Mouse (Mus musculus) layer of hippocampus, adult 11-12 months (tissue): Measurements from ENCODE around the gene Pxmp2.

ENCODE experiments used
- DNase-seq: peaks from one replicate; pipeline ENCODE4 v3.0.0; 2022; ENCODE audit warnings: low spot score

Gene Pxmp2

GRCm38 (mm10) chr5:110230780-110231461 is 55.1 kb downstream of the Pxmp2 start, which contains the start of gene Ankle2:
Gene Ankle2 (plus strand): TSS chr5:110231004.
- DNase-seq, result peak; percentile 91

GRCm38 (mm10) chr5:110230401-110230779 is 55.6 kb downstream of the Pxmp2 start:
- DNase-seq, result no peak

GRCm38 (mm10) chr5:110227336-110227883 is 58.6 kb downstream of the Pxmp2 start:
- DNase-seq, result no peak

- DNase-seq, result no peak
Measured at GRCm38 (mm10) chr5:110225056-110225455, 60.9 kb downstream of the Pxmp2 start.
